Mouse (Mus musculus) intestine, embryonic 15.5 days (tissue): ENCODE results near the gene Ring1. TPM values are rescaled to one million over a fixed set of nuclear protein-coding genes. Genes with fewer than 3 reads are reported as not detected.
A peak's percentile ranks its signal among the peaks of the same experiment; 100 is the strongest.

Source experiments
- ATAC-seq: fragments of 200-750 bp; cut with Nextera tagmentation; 2 replicates; pipeline ENCODE4 v1.8.0; 2017; ENCODE audit warnings: moderate TSS enrichment, moderate library complexity
- H3K27ac ChIP-seq: fragments of 300-500 bp; sonication (generic); 2 replicates; pipeline ENCODE4 v1.5.1; 2015; ENCODE audit warnings: mild to moderate bottlenecking, inconsistent platforms
- H3K27me3 ChIP-seq: fragments of 300-500 bp; sonication (generic); replicated peaks from 2 replicates; pipeline ENCODE4 v1.6.1; 2015; ENCODE audit warnings: inconsistent platforms
- H3K36me3 ChIP-seq: fragments of 300-500 bp; sonication (generic); 2 replicates; pipeline ENCODE4 v1.6.1; 2015; ENCODE audit warnings: inconsistent platforms
- H3K4me1 ChIP-seq: fragments of 300-500 bp; sonication (generic); replicated peaks from 2 replicates; pipeline ENCODE4 v1.6.1; 2015; ENCODE audit warnings: inconsistent platforms
- H3K4me2 ChIP-seq: fragments of 300-500 bp; sonication (generic); replicated peaks from 2 replicates; pipeline ENCODE4 v1.6.1; 2015; ENCODE audit warnings: mild to moderate bottlenecking, inconsistent platforms
- H3K4me3 ChIP-seq: fragments of 300-500 bp; sonication (generic); replicated peaks from 2 replicates; pipeline ENCODE4 v1.5.1; 2015; ENCODE audit warnings: inconsistent platforms
- H3K9ac ChIP-seq: fragments of 300-500 bp; sonication (generic); 2 replicates; pipeline ENCODE4 v1.6.1; 2015; ENCODE audit warnings: inconsistent platforms
- H3K9me3 ChIP-seq: fragments of 300-500 bp; sonication (generic); 2 replicates; pipeline ENCODE4 v1.6.1; 2016; ENCODE audit warnings: inconsistent platforms
- WGBS: fragments of 180-500 bp; shearing (Covaris S2); methylation state at CpG from one replicate; pipeline ENCODE4 v1.1.7; 2015; 5-methylcytosine and 5-hydroxymethylcytosine counted together
- microRNA counts: library from miRNA; unstranded; fragments of <30 nt; microRNA quantifications from one replicate; lab custom pipeline; 2016
- polyA plus RNA-seq: library from polyadenylated mRNA; unstranded; fragments of >200 nt; fragmentation: Nextera tagmentation; extraction: Ambion mirVana; gene quantifications from 2 replicates; pipeline ENCODE4 v1.2.1, GENCODE M21; 2015

Ring1 gene
- polyA plus RNA-seq, 1 experiment from 2014 or later, result 16.8 TPM

GRCm38 (mm10) chr17:33979512-33980050 is 44.9 kb downstream of the Ring1 start:
- Histone ChIP-seq H3K9me3 (no peaks in the 10 kb centered on the region), H3K36me3 (no peaks in the 10 kb centered on the region), H3K27ac (peak overlapping the region; percentile 71; the same call in 1 of the 2 replicates), H3K9ac (no peak overlapping the region), H3K4me1 (peaks cover 9% of the 10 kb centered on the region), H3K4me2 (no peak overlapping the region), H3K27me3 (peaks cover 22% of the 10 kb centered on the region), H3K4me3 (no peak overlapping the region)
- ATAC-seq, result no peak
- 69% methylated on average over 6 of the region's 6 CpGs for WGBS

- peak; percentile 94 for ATAC-seq
- peak overlapping the region; percentile 71 for H3K27ac ChIP-seq
- H3K9me3 ChIP-seq, result no peaks in the 10 kb centered on the region
- no peaks in the 10 kb centered on the region for H3K36me3 ChIP-seq
- peaks cover 9% of the 10 kb centered on the region for H3K4me1 ChIP-seq
- H3K9ac ChIP-seq, result peak overlapping the region; percentile 24; the same call in 1 of the 2 replicates
- peak overlapping the region; percentile 46 for H3K4me3 ChIP-seq
- WGBS, result under 1% methylated on average over 17 of the region's 17 CpGs
- H3K4me2 ChIP-seq, result peak overlapping the region; percentile 83
- H3K27me3 ChIP-seq, result peaks cover 22% of the 10 kb centered on the region
Observed at GRCm38 (mm10) chr17:33978631-33979031, 45.8 kb downstream of the Ring1 start.

- no peaks in the 10 kb centered on the region for H3K36me3 ChIP-seq
- 0 out of 2 replicates have a peak overlapping the region, but pooled peaks have one; percentile 27 for H3K27ac ChIP-seq
- peak overlapping the region; percentile 24 for H3K9ac ChIP-seq
- 2% methylated on average over 57 of the region's 57 CpGs for WGBS
- peaks cover 22% of the 10 kb centered on the region for H3K27me3 ChIP-seq
- peak overlapping the region; percentile 83 for H3K4me2 ChIP-seq
- peaks cover 9% of the 10 kb centered on the region for H3K4me1 ChIP-seq
- H3K9me3 ChIP-seq, result no peaks in the 10 kb centered on the region
- peak overlapping the region; percentile 46 for H3K4me3 ChIP-seq
- ATAC-seq, result peak; percentile 3; the same call in 1 of the 2 replicates
Observed at GRCm38 (mm10) chr17:33977861-33978557, 46.5 kb downstream of the Ring1 start.

- WGBS, result 64% methylated on average over 3 of the region's 3 CpGs
- no peaks in the 10 kb centered on the region for H3K36me3 ChIP-seq
Observed at GRCm38 (mm10) chr17:33973572-33973971, 50.9 kb downstream of the Ring1 start.

DNA sequence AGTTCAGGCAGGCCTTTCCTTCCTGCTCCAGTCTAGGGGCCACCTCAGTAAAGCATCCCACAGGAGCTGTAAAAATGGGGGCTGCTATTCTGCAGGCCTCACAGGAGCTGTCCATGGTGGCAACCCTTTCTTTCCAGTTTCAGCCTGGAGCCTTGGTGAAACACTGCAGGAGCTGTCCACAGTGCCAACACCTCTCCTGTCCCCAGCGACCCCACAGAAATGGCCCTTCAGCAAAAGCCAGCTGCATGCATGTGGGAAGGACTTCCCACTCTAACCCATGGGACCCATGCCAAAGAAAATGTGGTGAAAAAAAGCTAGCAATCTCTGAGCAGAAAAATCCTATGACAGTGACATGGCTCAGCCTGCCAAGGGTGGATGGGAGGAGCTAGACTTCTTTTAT is 51.8 kb downstream of the Ring1 start:
- H3K4me1 ChIP-seq, result no peaks in the 10 kb centered on the region
- no peak for ATAC-seq
- whole genome bisulfite sequencing, result 3% methylated on average over 1 of the region's 1 CpGs

More at GRCm38 (mm10) chr17:33973572-33973971, 50.9 kb downstream of the Ring1 start:
- no peaks in the 10 kb centered on the region for H3K9me3 ChIP-seq
- no peak overlapping the region for H3K27ac ChIP-seq
- no peak overlapping the region for H3K4me2 ChIP-seq
- peaks cover 15% of the 10 kb centered on the region for H3K27me3 ChIP-seq
- no peak overlapping the region for H3K4me3 ChIP-seq
- no peaks in the 10 kb centered on the region for H3K4me1 ChIP-seq
- ATAC-seq, result no peak
- H3K9ac ChIP-seq, result no peak overlapping the region

More for the DNA sequence above, 51.8 kb downstream of the Ring1 start:
- Histone ChIP-seq H3K9me3 (no peaks in the 10 kb centered on the region), H3K36me3 (no peaks in the 10 kb centered on the region), H3K27ac (no peak overlapping the region), H3K4me3 (no peak overlapping the region), H3K9ac (no peak overlapping the region), H3K4me2 (no peak overlapping the region), H3K27me3 (peaks cover 6% of the 10 kb centered on the region)

MicroRNAs within 50 kb of the gene (microRNA counts, 519-probe panel; counts per million panel counts)
- microRNA mmu-miR-219 (lab: Ali Mortazavi, UCI), result 97.1 counts per million, percentile 29 among the panel's probes with 10 or more counts

Other genes with a start within 250 kb of the Ring1 start
- gene Angptl4, start 242.8 kb downstream of the Ring1 start, polyA plus RNA-seq, result 20.7 and 23.4 TPM in 2 replicates
- 23.0 and 30.5 TPM in 2 replicates for gene Kank3, start 214.2 kb downstream of the Ring1 start, polyA plus RNA-seq
- 1,025 and 1,054 TPM in 2 replicates for gene Rps28, start 200.1 kb downstream of the Ring1 start, polyA plus RNA-seq
- 492 and 540 TPM in 2 replicates for gene Ndufa7, start 200.1 kb downstream of the Ring1 start, polyA plus RNA-seq
- 53.3 and 61.3 TPM in 2 replicates for gene Cd320, start 181.6 kb downstream of the Ring1 start, polyA plus RNA-seq
- gene Gm7029, start 150.8 kb downstream of the Ring1 start, polyA plus RNA-seq, result not detected in 2 replicates
- gene Kifc1, start 134.0 kb downstream of the Ring1 start, polyA plus RNA-seq, result 5.7 and 7.1 TPM in 2 replicates
- gene Platr17, start 119.5 kb downstream of the Ring1 start, polyA plus RNA-seq, result 0.18 and 0.21 TPM in 2 replicates
- gene Daxx, start 115.3 kb downstream of the Ring1 start, polyA plus RNA-seq, result 37.5 and 39.1 TPM in 2 replicates
- 35.6 and 39.3 TPM in 2 replicates for gene Tapbp, start 108.8 kb downstream of the Ring1 start, polyA plus RNA-seq
- gene Zbtb22, start 108.8 kb downstream of the Ring1 start, polyA plus RNA-seq, result 14.4 and 16.2 TPM in 2 replicates
- gene Rgl2, start 95.1 kb downstream of the Ring1 start, polyA plus RNA-seq, result 29.2 and 32.9 TPM in 2 replicates
- gene Pfdn6, start 84.3 kb downstream of the Ring1 start, polyA plus RNA-seq, result 153 and 159 TPM in 2 replicates
- gene Wdr46, start 84.0 kb downstream of the Ring1 start, polyA plus RNA-seq, result 37.1 and 38.5 TPM in 2 replicates
- gene B3galt4, start 73.2 kb downstream of the Ring1 start, polyA plus RNA-seq, result 9.8 TPM in 2 replicates
- 44.0 and 47.4 TPM in 2 replicates for gene Vps52, start 68.9 kb downstream of the Ring1 start, polyA plus RNA-seq
- gene Rps18, start 68.7 kb downstream of the Ring1 start, polyA plus RNA-seq, result 1,812 and 1,948 TPM in 2 replicates
- gene H2-K1, start 24.3 kb downstream of the Ring1 start, polyA plus RNA-seq, result 190 and 264 TPM in 2 replicates
- 51.5 and 60.9 TPM in 2 replicates for gene H2-Ke6, start 3.4 kb upstream of the Ring1 start, polyA plus RNA-seq
- gene Slc39a7, start 7.0 kb upstream of the Ring1 start, polyA plus RNA-seq, result 151 and 172 TPM in 2 replicates
- gene Rxrb, start 7.1 kb upstream of the Ring1 start, polyA plus RNA-seq, result 41.8 and 45.0 TPM in 2 replicates
- 0.90 and 1.0 TPM in 2 replicates for gene Col11a2, start 14.8 kb upstream of the Ring1 start, polyA plus RNA-seq
- 0.66 and 0.85 TPM in 2 replicates for gene H2-Oa, start 67.7 kb upstream of the Ring1 start, polyA plus RNA-seq
- 11.3 and 13.4 TPM in 2 replicates for gene H2-DMa, start 94.9 kb upstream of the Ring1 start, polyA plus RNA-seq
- gene Brd2, start 98.0 kb upstream of the Ring1 start, polyA plus RNA-seq, result 88.2 and 90.7 TPM in 2 replicates
- gene H2-DMb2, start 118.6 kb upstream of the Ring1 start, polyA plus RNA-seq, result 0.68 and 0.83 TPM in 2 replicates
- gene H2-DMb1, start 128.4 kb upstream of the Ring1 start, polyA plus RNA-seq, result 3.2 TPM in 2 replicates
- gene Tap1, start 162.9 kb upstream of the Ring1 start, polyA plus RNA-seq, result 6.2 and 6.9 TPM in 2 replicates
- 9.3 and 9.4 TPM in 2 replicates for gene Psmb9, start 163.1 kb upstream of the Ring1 start, polyA plus RNA-seq
- 15.5 and 16.9 TPM in 2 replicates for gene Psmb8, start 173.0 kb upstream of the Ring1 start, polyA plus RNA-seq
- gene Tap2, start 178.8 kb upstream of the Ring1 start, polyA plus RNA-seq, result 5.3 and 5.6 TPM in 2 replicates
- 0.06 and 0.13 TPM in 2 replicates for gene H2-Ob, start 214.2 kb upstream of the Ring1 start, polyA plus RNA-seq
- 17.1 and 21.4 TPM in 2 replicates for gene H2-Ab1, start 233.0 kb upstream of the Ring1 start, polyA plus RNA-seq